Mouse (Mus musculus): ENCODE data around the gene Pde1a.

GRCm38 (mm10) chr2:79966086-79966485 is 163.2 kb downstream of the Pde1a start:
- TF ChIP-seq CTCF (IDR thresholded peaks at IDR 0.05; ENCODE audit: control insufficient read depth, insufficient read depth, insufficient read length): no peak
- TF ChIP-seq USF1 (IDR thresholded peaks at IDR 0.05; ENCODE audit: low read depth): no peak
- no peak for TF ChIP-seq FOSL1 (IDR thresholded peaks at IDR 0.05; ENCODE audit: insufficient read depth, low read length, poor library complexity, severe bottlenecking)
